Mouse (Mus musculus) midbrain, embryonic 11.5 days (tissue): ENCODE results near the gene Phlda1. TPM values are rescaled to one million over a fixed set of nuclear protein-coding genes. Genes with fewer than 3 reads are reported as not detected.
A peak's percentile ranks its signal among the peaks of the same experiment; 100 is the strongest.

Experiments used
- ATAC-seq: fragments of 200-750 bp; cut with Nextera tagmentation; 2 replicates; pipeline ENCODE4 v1.8.0; 2017; ENCODE audit warnings: moderate TSS enrichment, moderate library complexity; ENCODE audit not compliant: low FRiP score
- DNase-seq: peaks from one replicate; pipeline ENCODE4 v3.0.0; 2015; ENCODE audit warnings: low spot score; ENCODE audit errors: missing footprints
- H3K27ac ChIP-seq: fragments of 300-500 bp; sonication (generic); 2 replicates; pipeline ENCODE4 v1.5.1; 2014; ENCODE audit warnings: low read depth, low read length
- H3K27me3 ChIP-seq: fragments of 300-500 bp; sonication (generic); 2 replicates; pipeline ENCODE4 v1.6.1; 2014; ENCODE audit warnings: mild to moderate bottlenecking, low read length, moderate library complexity, mixed read lengths; ENCODE audit not compliant: control insufficient read depth, insufficient read depth
- H3K36me3 ChIP-seq: fragments of 300-500 bp; sonication (generic); 2 replicates; pipeline ENCODE4 v1.6.1; 2014; ENCODE audit warnings: mild to moderate bottlenecking, low read length, moderate library complexity, mixed read lengths; ENCODE audit not compliant: control insufficient read depth, insufficient read depth
- H3K4me1 ChIP-seq: fragments of 300-500 bp; sonication (generic); 2 replicates; pipeline ENCODE4 v1.6.1; 2014; ENCODE audit warnings: low read length; ENCODE audit not compliant: control insufficient read depth, insufficient read depth
- H3K4me2 ChIP-seq: fragments of 300-500 bp; sonication (generic); 2 replicates; pipeline ENCODE4 v1.6.1; 2014; ENCODE audit warnings: mild to moderate bottlenecking, moderate library complexity
- H3K4me3 ChIP-seq: fragments of 300-500 bp; sonication (generic); 2 replicates; pipeline ENCODE4 v1.5.1; 2014; ENCODE audit warnings: low read depth, low read length
- H3K9ac ChIP-seq: fragments of 300-500 bp; sonication (generic); 2 replicates; pipeline ENCODE4 v1.6.1; 2014; ENCODE audit warnings: low read length
- H3K9me3 ChIP-seq: fragments of 300-500 bp; sonication (generic); 2 replicates; pipeline ENCODE4 v1.6.1; 2016; ENCODE audit warnings: low read length; ENCODE audit not compliant: control insufficient read depth
- WGBS: fragments of 180-500 bp; shearing (Covaris S2); extraction: QIAGEN DNeasy Blood & Tissue Kit; methylation state at CpG from one replicate; pipeline ENCODE4 v1.1.7; 2014; 5-methylcytosine and 5-hydroxymethylcytosine counted together
- polyA plus RNA-seq: library from polyadenylated mRNA; unstranded; fragments of >200 nt; fragmentation: Nextera tagmentation; extraction: Ambion mirVana; gene quantifications from 2 replicates; pipeline ENCODE4 v1.2.1, GENCODE M21; 2014

Gene Phlda1
- polyA plus RNA-seq, 1 experiment from 2014 or later, result 13.1 TPM

GRCm38 (mm10) chr10:111516804-111517436 lies 10.8 kb downstream of the Phlda1 start:
- ATAC-seq, result no peak
- Histone ChIP-seq H3K9ac (no peak overlapping the region), H3K27me3 (no peaks in the 10 kb centered on the region), H3K4me1 (peaks cover 6% of the 10 kb centered on the region), H3K4me3 (no peak overlapping the region), H3K27ac (no peak overlapping the region), H3K4me2 (no peak overlapping the region), H3K36me3 (no peaks in the 10 kb centered on the region), H3K9me3 (no peaks in the 10 kb centered on the region)
- no peak for DNase-seq
- WGBS, result 90% methylated on average over 8 of the region's 8 CpGs

GRCm38 (mm10) chr10:111518350-111518749 lies 12.3 kb downstream of the Phlda1 start:
- no peak overlapping the region for H3K27ac ChIP-seq
- WGBS, result 85% methylated on average over 4 of the region's 4 CpGs
- no peaks in the 10 kb centered on the region for H3K9me3 ChIP-seq
- no peak overlapping the region for H3K9ac ChIP-seq
- no peak overlapping the region for H3K4me3 ChIP-seq
- DNase-seq, result no peak
- no peak overlapping the region for H3K4me2 ChIP-seq
- peaks cover 6% of the 10 kb centered on the region for H3K4me1 ChIP-seq
- H3K36me3 ChIP-seq, result no peaks in the 10 kb centered on the region
- H3K27me3 ChIP-seq, result no peaks in the 10 kb centered on the region
- ATAC-seq, result no peak

GRCm38 (mm10) chr10:111519620-111520370 lies 13.7 kb downstream of the Phlda1 start:
- Histone ChIP-seq H3K27me3 (no peaks in the 10 kb centered on the region), H3K9ac (no peak overlapping the region), H3K36me3 (no peaks in the 10 kb centered on the region), H3K4me1 (peaks cover 6% of the 10 kb centered on the region), H3K4me2 (peak overlapping the region; percentile 35), H3K9me3 (no peaks in the 10 kb centered on the region), H3K4me3 (no peak overlapping the region), H3K27ac (no peak overlapping the region)
- no peak for DNase-seq
- peak; percentile 67 for ATAC-seq
- 48% methylated on average over 24 of the region's 24 CpGs for WGBS

DNA sequence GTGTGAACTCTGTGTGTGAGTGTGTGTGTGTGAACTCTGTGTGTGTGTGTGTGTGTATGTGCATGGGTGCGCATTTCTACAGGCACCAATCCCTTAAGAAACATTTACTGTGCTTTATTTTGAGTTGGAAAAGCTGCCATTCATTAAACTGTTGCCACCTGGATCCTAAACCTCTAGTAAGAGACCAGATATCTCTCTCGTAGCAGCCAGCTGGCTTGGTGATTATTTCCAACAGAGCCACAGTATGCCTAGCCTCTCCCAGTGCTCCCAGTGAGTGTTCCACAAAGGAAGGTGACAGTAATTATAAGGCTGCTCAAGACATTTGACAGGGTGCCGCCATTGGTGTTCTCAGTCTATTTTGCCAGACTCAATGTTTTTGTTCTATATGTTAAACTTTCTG lies 14.5 kb downstream of the Phlda1 start:
- Histone ChIP-seq H3K9me3 (no peaks in the 10 kb centered on the region), H3K4me3 (no peak overlapping the region)
- ATAC-seq, result no peak

GRCm38 (mm10) chr10:111521636-111522035 lies 15.6 kb downstream of the Phlda1 start:
- no peak for ATAC-seq
- 72% methylated on average over 4 of the region's 4 CpGs for WGBS
- Histone ChIP-seq H3K4me1 (peaks cover 6% of the 10 kb centered on the region), H3K36me3 (no peaks in the 10 kb centered on the region), H3K27ac (no peak overlapping the region), H3K4me2 (no peak overlapping the region), H3K4me3 (no peak overlapping the region), H3K9ac (no peak overlapping the region), H3K9me3 (no peaks in the 10 kb centered on the region), H3K27me3 (no peaks in the 10 kb centered on the region)
- no peak for DNase-seq

More for the DNA sequence above, 14.5 kb downstream of the Phlda1 start:
- Histone ChIP-seq H3K4me2 (no peak overlapping the region), H3K27me3 (no peaks in the 10 kb centered on the region), H3K4me1 (peaks cover 6% of the 10 kb centered on the region), H3K27ac (no peak overlapping the region), H3K36me3 (no peaks in the 10 kb centered on the region), H3K9ac (no peak overlapping the region)
- WGBS, result 70% methylated on average over 3 of the region's 3 CpGs
- DNase-seq, result no peak

- 79% methylated on average over 4 of the region's 4 CpGs for WGBS
- no peak overlapping the region for H3K27ac ChIP-seq
Observed at GRCm38 (mm10) chr10:111522230-111522629, 16.1 kb downstream of the Phlda1 start.

GRCm38 (mm10) chr10:111523894-111524293 lies 17.8 kb downstream of the Phlda1 start:
- Histone ChIP-seq H3K9me3 (no peaks in the 10 kb centered on the region), H3K4me3 (no peak overlapping the region), H3K4me2 (no peak overlapping the region), H3K4me1 (peaks cover 6% of the 10 kb centered on the region), H3K27ac (no peak overlapping the region), H3K9ac (no peak overlapping the region), H3K36me3 (no peaks in the 10 kb centered on the region), H3K27me3 (no peaks in the 10 kb centered on the region)
- WGBS, result 52% methylated on average over 12 of the region's 12 CpGs
- DNase-seq, result no peak
- ATAC-seq, result no peak

More at GRCm38 (mm10) chr10:111522230-111522629, 16.1 kb downstream of the Phlda1 start:
- Histone ChIP-seq H3K4me2 (no peak overlapping the region), H3K9ac (no peak overlapping the region), H3K9me3 (no peaks in the 10 kb centered on the region), H3K4me3 (no peak overlapping the region), H3K27me3 (no peaks in the 10 kb centered on the region), H3K4me1 (peaks cover 6% of the 10 kb centered on the region), H3K36me3 (no peaks in the 10 kb centered on the region)
- DNase-seq (no peak), ATAC-seq (no peak)

- Histone ChIP-seq H3K27ac (no peak overlapping the region), H3K36me3 (no peaks in the 10 kb centered on the region), H3K4me1 (no peaks in the 10 kb centered on the region; the same call in 1 of the 2 replicates), H3K27me3 (no peaks in the 10 kb centered on the region), H3K9ac (no peak overlapping the region), H3K9me3 (no peaks in the 10 kb centered on the region), H3K4me3 (no peak overlapping the region), H3K4me2 (no peak overlapping the region)
- whole genome bisulfite sequencing, result 86% methylated on average over 5 of the region's 5 CpGs
- DNase-seq, result no peak
- ATAC-seq, result no peak
Observed at GRCm38 (mm10) chr10:111527057-111527456, 21.0 kb downstream of the Phlda1 start.

GRCm38 (mm10) chr10:111527613-111528012 lies 21.5 kb downstream of the Phlda1 start:
- Histone ChIP-seq H3K27me3 (no peaks in the 10 kb centered on the region), H3K9ac (no peak overlapping the region), H3K4me1 (no peaks in the 10 kb centered on the region; the same call in 1 of the 2 replicates), H3K4me3 (no peak overlapping the region), H3K9me3 (no peaks in the 10 kb centered on the region), H3K36me3 (no peaks in the 10 kb centered on the region), H3K27ac (no peak overlapping the region), H3K4me2 (no peak overlapping the region)
- 90% methylated on average over 7 of the region's 7 CpGs for WGBS
- ATAC-seq, result no peak
- DNase-seq, result no peak
